Mouse (Mus musculus): ENCODE results near the gene Bcan.
A peak's percentile ranks its signal among the peaks of the same experiment; 100 is the strongest.

The Bcan gene

GRCm38 (mm10) chr3:87996971-87997614, 2.9 kb downstream of the Bcan start:
- no peak for DNase-seq (ENCODE audit: low spot score)

DNA sequence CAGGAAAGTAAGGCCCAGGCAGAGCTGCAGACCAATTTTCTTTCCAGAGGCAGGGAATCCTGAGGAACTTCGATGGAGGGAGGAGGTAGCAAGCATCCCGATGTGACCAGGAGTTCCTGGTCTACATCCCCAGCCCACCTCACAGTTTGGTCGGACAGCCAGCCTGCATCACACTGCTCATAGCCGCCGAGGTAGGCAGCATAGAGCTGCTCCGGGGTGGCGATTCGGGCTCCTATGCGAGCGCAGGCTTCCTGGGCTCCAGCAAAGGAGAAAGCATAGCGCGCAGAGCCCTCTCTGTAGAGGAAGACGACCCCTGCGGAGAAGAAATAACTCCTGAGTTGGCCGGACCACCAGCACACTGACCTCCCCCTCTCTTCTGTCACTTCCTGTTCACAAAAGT, 3.6 kb downstream of the Bcan start:
- no peak for DNase-seq (ENCODE audit: low spot score)

- no peak for DNase-seq (ENCODE audit: low spot score)
Observed at GRCm38 (mm10) chr3:87995331-87995730, 4.7 kb downstream of the Bcan start.

GRCm38 (mm10) chr3:87993436-87993835, 6.6 kb downstream of the Bcan start:
- DNase-seq (ENCODE audit: low spot score): no peak

GRCm38 (mm10) chr3:87989935-87990334, 10.1 kb downstream of the Bcan start:
- no peak for DNase-seq (ENCODE audit: low spot score)

DNA sequence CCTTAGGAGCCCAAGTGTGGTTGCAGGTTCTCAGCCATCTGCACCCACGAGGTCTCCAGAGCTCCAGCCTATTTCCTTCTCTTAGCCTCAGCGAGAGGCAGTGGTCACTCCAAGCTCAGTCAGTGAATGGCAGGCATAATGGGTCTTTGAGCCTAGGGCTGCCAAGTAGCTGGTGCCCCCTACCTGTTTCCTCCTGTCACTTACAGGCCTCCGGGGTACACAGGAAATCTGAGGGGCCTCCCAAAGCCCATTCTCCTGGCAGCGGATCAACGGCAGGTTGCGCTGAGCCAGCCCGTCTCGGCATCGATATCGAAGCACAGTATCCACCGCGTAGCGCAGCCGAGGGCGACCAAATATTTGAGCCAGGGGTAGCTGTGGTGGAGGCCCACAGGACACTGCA, 12.0 kb downstream of the Bcan start:
- no peak for DNase-seq (ENCODE audit: low spot score)

GRCm38 (mm10) chr3:87987633-87988032, 12.4 kb downstream of the Bcan start:
- DNase-seq (ENCODE audit: low spot score): no peak

DNA sequence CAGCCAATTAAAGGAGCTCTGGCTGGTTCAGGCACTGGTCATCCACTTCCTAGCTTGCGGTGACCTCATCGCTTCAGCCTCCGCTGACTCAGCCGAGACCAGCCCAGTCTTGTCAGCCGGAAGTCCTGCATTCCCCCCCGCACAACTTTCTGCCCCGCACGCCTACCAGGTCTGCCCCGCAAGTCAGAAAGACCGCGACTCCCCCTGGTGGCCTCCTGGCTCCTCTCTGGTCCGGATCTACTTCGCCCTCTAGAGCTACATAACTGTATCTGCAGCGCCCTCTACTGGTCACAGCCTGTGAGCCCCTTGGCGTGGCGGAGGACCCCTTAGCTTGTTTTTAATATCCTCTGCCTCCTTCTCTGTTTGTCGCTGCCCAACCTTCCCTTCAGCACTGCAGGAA, 13.2 kb downstream of the Bcan start:
- peak; percentile 85 for DNase-seq (ENCODE audit: low spot score)

DNA sequence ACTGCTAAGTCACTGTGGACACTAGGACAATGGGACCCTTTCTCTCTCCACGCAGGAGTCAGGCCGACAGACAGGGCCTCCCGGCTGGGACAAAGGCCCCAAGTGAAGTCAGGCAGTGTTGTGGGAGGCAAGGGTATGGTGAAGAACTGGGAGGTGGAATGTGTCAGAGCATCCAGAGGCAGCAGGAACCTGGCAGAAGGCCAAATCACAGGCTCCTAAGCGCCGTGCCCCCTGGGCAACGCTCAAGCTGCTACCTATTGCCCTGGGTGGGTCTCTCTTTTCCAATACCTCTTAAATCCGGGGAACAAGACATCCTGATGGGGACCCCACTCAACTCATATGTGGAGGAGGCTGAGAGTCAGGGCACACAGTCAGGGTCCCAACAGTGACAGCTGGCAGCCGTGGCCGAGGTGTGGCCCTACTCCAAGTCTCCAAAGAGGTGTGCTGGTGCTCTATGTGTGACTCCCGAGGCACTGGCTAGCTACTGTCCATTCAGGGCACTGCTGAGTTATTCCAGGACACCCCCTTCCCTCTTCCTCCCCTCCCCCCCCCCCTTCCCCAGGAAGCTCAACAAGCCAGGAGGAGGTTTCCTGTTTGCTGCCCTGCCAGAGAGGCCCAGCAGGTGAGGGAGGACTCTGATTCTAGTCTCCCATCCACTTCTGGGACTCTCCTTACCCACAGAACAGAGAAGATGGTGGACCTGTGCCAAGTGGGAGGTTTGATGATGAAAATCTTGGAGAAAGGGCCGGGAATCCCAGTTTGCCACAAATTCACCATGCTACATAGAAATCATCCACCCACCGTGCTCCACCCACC, 14.3 kb downstream of the Bcan start:
- DNase-seq (ENCODE audit: low spot score): no peak

- DNase-seq (ENCODE audit: low spot score): no peak
Observed at GRCm38 (mm10) chr3:87984094-87984493, 15.9 kb downstream of the Bcan start.

DNA sequence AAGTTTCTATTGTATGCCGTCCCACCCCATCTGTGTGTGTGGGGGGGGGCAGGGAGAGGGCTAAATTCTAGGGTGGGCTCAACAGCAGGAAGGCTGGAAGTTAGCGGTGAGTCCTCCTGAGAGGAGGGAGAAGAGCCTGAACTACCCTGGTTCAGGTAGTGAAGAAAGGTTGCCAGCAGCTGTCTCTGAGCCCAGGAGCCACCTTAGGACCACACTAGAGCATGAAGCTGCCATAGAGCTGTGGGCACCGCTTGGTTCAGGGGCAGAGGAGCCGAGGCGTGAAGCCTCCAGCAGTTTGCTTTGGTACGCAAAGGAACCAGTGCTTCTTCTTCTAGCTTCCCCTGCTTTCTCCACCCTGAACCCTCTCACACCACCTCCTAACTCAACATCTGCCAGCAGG, 16.4 kb downstream of the Bcan start:
- DNase-seq (ENCODE audit: low spot score): no peak

GRCm38 (mm10) chr3:87982836-87983601, 17.0 kb downstream of the Bcan start:
- no peak for DNase-seq (ENCODE audit: low spot score)

GRCm38 (mm10) chr3:87981894-87982835, 17.9 kb downstream of the Bcan start:
- no peak for DNase-seq (ENCODE audit: low spot score)

DNA sequence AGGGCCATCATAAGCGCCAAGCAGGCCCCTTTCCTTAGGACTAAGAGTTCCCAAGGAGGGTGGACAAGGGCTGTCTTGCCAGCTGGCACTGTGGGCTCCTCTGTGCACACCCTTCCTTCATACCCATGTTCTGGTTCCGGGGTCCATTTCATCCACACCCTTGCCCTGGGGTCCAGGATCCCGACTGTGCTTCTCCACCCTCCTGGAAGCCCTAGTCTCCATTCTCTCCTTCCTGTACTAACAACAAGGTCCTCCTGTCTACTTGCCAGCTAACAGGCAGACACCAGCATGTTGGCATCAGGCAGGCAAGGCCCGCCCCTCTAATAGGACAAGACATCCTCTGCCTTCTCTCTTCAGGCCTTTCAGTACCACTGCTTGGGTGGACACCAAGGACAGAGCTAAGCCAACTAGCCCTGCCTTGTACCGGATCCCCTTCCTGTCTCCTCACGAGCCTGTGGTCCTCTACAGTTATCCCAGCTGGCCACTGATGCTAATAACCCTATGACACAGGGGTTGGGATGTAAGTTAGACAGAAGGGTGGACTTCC, 18.7 kb downstream of the Bcan start:
- DNase-seq (ENCODE audit: low spot score): no peak

- no peak for DNase-seq (ENCODE audit: low spot score)
Observed at GRCm38 (mm10) chr3:87980728-87981127, 19.3 kb downstream of the Bcan start.

DNA sequence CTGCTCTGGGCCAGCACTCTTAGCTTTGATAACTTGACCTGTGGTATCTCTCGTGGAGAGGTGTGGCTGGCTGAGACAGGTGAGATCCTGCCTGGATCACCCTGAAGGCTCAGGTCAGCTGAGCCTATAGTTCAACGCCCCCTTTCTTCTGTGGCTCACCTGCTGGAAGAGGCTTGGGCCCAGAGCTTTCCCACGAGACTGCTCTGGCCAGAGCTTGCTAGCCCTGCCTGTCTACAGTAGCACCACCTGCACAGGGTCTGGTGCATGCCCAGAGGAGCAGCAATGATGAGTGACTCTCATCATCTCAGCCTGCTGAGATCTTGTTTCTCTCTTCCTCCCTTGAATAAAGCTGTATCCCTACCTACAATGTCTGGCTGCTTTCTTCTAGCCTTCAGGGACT, 19.9 kb downstream of the Bcan start:
- no peak for DNase-seq (ENCODE audit: low spot score)

GRCm38 (mm10) chr3:87979493-87979892, 20.5 kb downstream of the Bcan start:
- DNase-seq (ENCODE audit: low spot score): no peak

GRCm38 (mm10) chr3:87974381-87974987, 25.5 kb downstream of the Bcan start:
- no peak for DNase-seq (ENCODE audit: low spot score)

- DNase-seq (ENCODE audit: low spot score): no peak
Observed at GRCm38 (mm10) chr3:87973593-87974380, 26.2 kb downstream of the Bcan start.

GRCm38 (mm10) chr3:87972776-87973175, 27.3 kb downstream of the Bcan start:
- no peak for DNase-seq (ENCODE audit: low spot score)
